Mouse (Mus musculus): ENCODE measurements around the gene Mcts1. TPM values are rescaled to one million over a fixed set of nuclear protein-coding genes. Genes with fewer than 3 reads are reported as not detected.

The Mcts1 gene
- polyA plus RNA-seq (2012): 1.6 and 1.9 TPM in 2 replicates

DNA sequence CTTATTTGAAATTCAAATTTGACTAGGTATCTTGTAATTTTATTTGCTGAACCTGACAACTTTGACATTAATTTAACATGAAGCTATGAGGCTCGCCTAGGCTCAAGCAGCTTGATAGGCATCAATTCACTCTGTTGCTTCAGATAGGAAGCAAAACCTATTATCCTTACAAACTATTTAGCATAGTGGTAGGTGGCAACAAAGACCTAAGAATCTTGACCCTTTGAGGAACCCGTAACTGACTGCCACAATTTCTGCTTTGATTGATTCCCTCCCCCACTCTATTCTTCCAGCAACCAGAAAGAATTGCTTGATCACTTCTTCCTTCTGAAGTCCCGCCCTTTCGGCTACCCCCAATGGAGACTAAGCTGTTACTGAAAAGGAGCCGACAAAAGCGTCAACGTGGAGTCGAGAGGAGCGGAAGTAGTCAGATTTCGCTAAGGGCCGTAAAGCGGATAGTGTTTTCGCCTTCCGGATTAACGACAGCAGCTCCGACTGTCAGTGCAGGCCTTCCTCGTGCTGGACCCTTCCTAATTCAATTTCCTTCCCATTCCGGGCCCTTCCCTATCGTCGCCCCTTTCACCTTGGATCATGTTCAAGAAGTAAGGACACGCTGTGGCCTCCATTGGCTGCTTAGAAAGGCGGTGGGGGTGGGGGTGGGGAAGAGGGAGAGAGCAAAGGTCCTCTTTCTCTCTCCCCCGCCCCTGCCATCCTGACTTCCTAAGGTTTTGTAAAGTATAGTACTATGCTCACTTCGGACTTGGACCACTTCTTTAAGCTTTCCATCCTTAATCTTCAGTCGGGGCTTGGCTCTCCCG lies at the start of gene Mcts1:
Mcts1 (plus strand) TSS at position 402 of the 818 bp plus-strand sequence.

DNA sequence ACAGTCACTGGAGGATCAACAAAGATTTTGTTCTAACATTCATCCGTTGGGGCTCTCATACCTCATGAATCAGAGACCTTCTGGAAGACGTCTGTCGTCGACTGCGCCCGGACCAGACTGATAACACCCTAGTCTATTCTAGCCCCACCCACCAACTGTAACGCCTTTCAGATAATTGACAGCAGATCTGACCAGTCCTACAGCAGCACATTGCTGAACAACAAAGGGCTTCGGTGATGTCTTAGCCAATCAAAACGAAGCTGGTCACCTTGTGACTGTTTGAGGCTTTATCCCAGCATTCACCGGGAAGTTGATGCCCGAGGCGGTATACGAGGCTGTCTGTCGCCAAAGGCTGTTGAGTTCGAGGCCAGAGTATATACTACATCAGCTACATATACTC lies 24.3 kb upstream of the Mcts1 start, which contains the start of gene Cul4b:
Cul4b (minus strand) TSS at position 119 of the 400 bp plus-strand sequence.

DNA sequence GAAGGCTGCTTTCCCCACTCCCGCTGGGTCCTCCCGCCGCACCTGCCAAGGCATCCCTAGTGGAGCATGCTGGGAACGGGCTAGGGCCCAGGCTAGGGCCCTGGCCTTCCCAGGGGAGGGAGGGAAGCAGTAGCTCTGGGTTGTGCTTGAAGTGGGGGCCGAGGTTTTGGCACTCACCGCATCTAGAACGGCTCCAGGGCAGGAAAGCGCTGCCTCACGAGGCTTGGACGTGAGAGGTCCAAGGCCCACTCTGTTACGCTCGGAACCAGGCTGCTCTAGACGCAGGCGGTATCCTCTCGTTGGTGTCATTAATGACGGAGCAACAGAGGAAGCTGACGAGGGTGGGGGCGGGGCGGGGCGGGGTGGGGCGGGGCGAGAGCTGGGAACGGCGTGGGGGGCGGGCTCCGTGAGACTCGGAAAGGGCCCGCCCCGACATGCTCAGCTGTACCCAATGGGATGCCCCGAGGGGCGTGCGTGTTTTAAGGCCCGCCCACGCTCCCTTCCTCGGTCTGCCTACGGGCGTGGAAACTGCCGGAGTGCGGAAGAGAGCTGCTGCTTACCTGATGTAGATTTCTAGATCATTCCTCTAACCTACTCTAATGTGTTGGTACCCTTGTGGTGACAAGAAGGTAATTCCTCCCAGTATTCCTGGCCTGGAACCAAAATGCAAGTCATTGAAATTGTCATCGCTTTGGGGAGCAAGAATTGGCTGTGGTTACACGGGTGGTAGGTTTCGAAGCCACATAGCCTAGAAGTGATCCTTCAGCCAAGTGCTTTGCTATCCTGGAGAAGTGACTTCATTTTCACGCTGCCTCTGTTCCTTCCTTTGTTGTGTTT lies 34.6 kb downstream of the Mcts1 start, which contains the start of gene C1galt1c1:
C1galt1c1 (minus strand) TSS at position 287 of the 837 bp plus-strand sequence.

Other genes with a start within 250 kb of the Mcts1 start
- gene Lamp2, start 144.1 kb upstream of the Mcts1 start, polyA plus RNA-seq (2012): 12.8 and 19.2 TPM in 2 replicates
- gene Cul4b, start 24.4 kb upstream of the Mcts1 start, polyA plus RNA-seq (2012): 7.4 and 8.0 TPM in 2 replicates
- 0.23 and 1.1 TPM in 2 replicates for gene C1galt1c1, start 34.5 kb downstream of the Mcts1 start, polyA plus RNA-seq (2012)
- gene 6030498E09Rik, start 172.1 kb downstream of the Mcts1 start, polyA plus RNA-seq (2012): 0.24 and 0.66 TPM in 2 replicates

Data from megakaryocyte-erythroid progenitor cell, adult 5 weeks (primary cell).